Mouse (Mus musculus): ENCODE measurements around the gene Timm17b.

DNA sequence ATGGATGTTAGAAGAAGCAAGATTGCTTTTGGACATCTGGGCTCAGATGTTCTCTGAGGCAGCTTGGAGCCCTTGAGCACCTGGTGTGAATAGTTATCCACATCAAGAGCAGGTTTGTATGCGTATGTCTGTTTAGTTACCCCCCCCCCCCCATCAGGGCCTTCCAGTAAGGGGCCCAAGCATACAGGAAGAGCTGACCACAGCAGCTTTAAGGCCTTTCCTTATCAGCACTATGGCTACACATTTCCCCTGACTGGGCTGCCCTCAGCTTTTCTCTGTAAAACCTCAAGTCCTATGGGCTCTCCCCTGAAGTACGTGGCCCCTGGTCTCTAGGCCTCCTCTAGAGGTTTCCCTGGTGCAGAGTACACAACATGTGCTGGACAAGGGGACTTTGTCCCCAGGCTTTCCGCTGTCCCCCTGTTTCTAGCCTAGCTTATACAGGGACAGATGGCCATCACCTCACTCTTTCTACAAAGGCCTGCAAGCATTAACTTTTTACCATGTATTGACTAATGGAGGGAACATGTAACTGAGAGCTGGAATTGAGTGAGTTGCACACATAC, 39.9 kb upstream of the Timm17b start:
- no peak for TF ChIP-seq CTCF (IDR thresholded peaks at IDR 0.05)
- no peak for TF ChIP-seq EP300 (IDR thresholded peaks at IDR 0.05)
